Mouse (Mus musculus): ENCODE data around the gene Bcl9l. TPM values are rescaled to one million over a fixed set of nuclear protein-coding genes. Genes with fewer than 3 reads are reported as not detected.
"Not testable (repeated sequence)": the region's sequence is repeated elsewhere in the genome, so short reads cannot be mapped to it uniquely, and the experiment has no call there.

The Bcl9l gene
- total RNA-seq (2015; ENCODE audit: low replicate concordance) = 0.77 and 0.84 TPM in 2 replicates
- total RNA-seq (2017; ENCODE audit: low replicate concordance) = 0.42 and 2.8 TPM in 2 replicates

GRCm38 (mm10) chr9:44482552-44482951 lies at the start of gene Bcl9l:
TSS of gene Bcl9l (plus strand) at chr9:44482825.
- ATAC-seq (replicated peaks; ENCODE audit: low FRiP score, poor library complexity, severe bottlenecking) = no peak

DNA sequence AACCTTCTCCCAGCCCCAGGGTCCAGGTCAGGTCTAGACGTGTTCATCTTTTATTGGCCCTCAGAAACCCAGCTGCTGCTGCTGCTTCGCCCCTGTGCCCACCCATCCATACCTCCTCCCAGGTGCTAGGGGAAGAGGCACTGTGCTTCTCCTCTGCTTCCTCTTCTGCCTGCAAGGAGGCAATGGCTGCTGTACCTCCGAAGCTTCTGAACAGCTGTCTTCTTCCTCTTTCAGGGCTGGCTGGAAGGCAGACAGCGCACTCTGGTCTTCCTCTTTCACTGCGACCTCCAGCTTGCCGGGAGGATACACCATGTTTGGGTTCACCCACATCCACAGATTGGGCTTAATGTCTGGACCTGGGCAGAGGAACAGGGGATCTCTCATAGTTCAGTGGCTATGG lies 46.9 kb upstream of the Bcl9l start:
- no peak for ATAC-seq (replicated peaks; ENCODE audit: low FRiP score, poor library complexity, severe bottlenecking)

- no peak for ATAC-seq (replicated peaks; ENCODE audit: low FRiP score, poor library complexity, severe bottlenecking)
Observed at GRCm38 (mm10) chr9:44440961-44441360, 41.7 kb upstream of the Bcl9l start, which contains the start of gene Foxr1. TSS of gene Foxr1 (minus strand) at chr9:44441136.

DNA sequence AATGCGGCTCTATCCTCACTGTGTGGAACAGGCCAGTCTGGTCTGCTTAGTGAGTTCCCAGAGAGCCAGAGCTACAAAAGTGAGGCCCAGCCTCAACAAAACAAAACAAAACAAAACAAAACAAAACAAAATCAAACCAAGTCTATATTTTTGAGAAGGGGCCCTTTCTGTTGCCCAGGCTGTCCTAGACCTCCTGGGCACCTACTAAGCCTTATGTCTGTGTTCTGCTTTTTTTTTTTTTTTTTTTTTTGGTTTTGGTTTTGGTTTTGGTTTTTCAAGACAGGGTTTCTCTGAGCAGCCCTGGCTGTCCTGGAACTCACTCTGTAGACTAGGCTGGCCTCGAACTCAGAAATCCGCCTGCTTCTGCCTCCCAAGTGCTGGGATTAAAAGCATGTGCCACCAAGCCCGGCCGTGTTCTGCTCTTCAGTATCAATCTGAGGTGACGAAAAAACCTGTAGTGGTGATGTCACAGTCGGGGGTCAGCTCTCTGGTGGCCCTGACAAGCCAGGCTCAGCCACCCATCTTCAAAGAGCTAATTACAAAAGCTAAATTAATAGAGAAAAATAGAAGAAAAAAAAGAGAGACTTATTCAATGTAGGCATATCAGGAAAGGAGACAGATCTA lies 38.1 kb upstream of the Bcl9l start:
- ATAC-seq (replicated peaks; ENCODE audit: low FRiP score, poor library complexity, severe bottlenecking) = not testable (repeated sequence)

DNA sequence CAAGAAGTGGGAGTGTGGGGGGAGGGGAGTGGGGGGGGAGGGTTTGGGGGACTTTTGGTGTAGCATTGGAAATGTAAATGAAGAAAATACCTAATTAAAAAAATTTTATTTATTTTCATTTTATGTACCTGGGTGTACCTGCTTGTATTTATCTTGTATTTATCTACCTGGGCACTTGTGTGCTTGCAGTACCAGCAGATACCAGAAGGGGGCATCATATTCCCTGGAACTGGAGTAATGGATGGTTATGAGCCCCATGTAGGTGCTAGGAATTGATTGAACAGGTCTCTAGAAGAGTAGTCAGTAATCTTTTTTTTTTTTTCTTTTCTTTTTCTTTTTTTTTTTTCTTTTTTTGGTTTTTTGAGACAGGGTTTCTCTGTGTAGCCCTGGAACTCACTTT lies 32.2 kb upstream of the Bcl9l start:
- no peak for ATAC-seq (replicated peaks; ENCODE audit: low FRiP score, poor library complexity, severe bottlenecking)

GRCm38 (mm10) chr9:44454132-44454890 lies 28.3 kb upstream of the Bcl9l start:
- peak; percentile 75 for ATAC-seq (replicated peaks; ENCODE audit: low FRiP score, poor library complexity, severe bottlenecking)

DNA sequence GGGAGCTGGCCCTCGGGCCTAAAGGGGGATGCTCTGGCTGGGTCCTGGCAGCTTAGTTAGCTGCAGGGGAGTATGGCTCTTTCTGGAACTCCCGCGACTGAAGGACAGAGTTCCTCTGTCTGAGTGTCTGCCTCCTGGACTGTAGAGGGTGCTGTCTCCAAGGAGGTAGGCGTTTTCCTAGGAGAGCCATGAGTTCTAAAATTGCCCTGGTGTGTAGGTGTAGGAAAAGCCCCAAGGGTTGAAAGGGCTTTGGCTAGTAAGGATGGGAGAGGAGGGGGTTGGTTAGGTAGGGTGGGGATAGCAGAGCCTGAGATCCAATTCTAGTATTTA lies 27.8 kb upstream of the Bcl9l start, which contains the start of gene Upk2:
Gene Upk2, minus strand, starts transcription at position 86 of the 330 bp plus-strand sequence.
- no peak for ATAC-seq (replicated peaks; ENCODE audit: low FRiP score, poor library complexity, severe bottlenecking)

- no peak for ATAC-seq (replicated peaks; ENCODE audit: low FRiP score, poor library complexity, severe bottlenecking)
Observed at GRCm38 (mm10) chr9:44457035-44457742, 25.4 kb upstream of the Bcl9l start.

GRCm38 (mm10) chr9:44461950-44462349 lies 20.7 kb upstream of the Bcl9l start:
- no peak for ATAC-seq (replicated peaks; ENCODE audit: low FRiP score, poor library complexity, severe bottlenecking)

- no peak for ATAC-seq (replicated peaks; ENCODE audit: low FRiP score, poor library complexity, severe bottlenecking)
Observed at GRCm38 (mm10) chr9:44468224-44468623, 14.4 kb upstream of the Bcl9l start.

GRCm38 (mm10) chr9:44468800-44469199 lies 13.8 kb upstream of the Bcl9l start:
- ATAC-seq (replicated peaks; ENCODE audit: low FRiP score, poor library complexity, severe bottlenecking) = no peak

- no peak for ATAC-seq (replicated peaks; ENCODE audit: low FRiP score, poor library complexity, severe bottlenecking)
Observed at GRCm38 (mm10) chr9:44473184-44473583, 9.4 kb upstream of the Bcl9l start.

- ATAC-seq (replicated peaks; ENCODE audit: low FRiP score, poor library complexity, severe bottlenecking) = no peak
Observed at GRCm38 (mm10) chr9:44474327-44474726, 8.3 kb upstream of the Bcl9l start.

- ATAC-seq (replicated peaks; ENCODE audit: low FRiP score, poor library complexity, severe bottlenecking) = no peak
Observed at GRCm38 (mm10) chr9:44475936-44476335, 6.7 kb upstream of the Bcl9l start.

DNA sequence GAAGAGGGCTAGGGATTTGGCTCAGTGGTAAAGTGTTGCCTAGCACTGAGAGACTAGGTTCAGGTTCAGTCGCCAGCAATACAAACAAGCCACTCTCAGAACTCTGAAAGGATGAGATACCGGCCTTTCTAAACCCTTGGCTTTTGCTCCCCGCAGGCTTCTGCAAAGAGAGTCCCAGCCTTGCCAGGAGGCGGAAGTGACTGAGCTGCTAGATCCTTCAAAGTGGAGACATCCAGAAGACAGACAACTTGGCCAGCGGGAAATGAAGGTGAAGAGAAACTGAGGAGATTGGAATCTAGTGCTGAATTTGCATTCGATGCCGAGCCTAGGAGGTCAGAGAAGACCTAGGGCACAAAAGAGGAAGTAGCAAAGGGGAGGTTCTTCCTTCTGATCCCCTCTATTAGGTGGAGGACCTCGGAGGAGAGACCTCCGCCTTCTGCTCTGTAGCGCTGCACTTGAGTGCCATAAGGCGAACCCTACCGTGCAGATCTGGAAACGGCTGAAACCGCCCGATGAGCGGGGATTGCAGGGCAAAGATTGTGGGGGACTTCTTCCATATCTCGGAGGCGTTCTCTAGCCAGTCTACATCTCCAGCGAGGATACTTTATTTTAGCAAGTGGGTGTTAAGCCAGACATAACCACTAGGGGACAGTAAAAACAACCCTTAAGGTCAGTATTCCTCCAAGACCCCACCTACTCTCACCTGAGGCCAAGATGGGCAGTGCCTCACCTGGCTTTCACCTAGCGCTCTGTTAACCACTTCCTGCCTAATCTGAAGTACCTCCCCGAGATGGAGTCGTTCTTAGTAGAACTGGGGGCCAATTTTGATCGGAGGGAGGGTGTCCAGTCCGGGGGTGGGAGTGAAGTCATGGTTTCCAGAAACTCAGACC lies 5.0 kb upstream of the Bcl9l start:
- peak; percentile 58 for ATAC-seq (replicated peaks; ENCODE audit: low FRiP score, poor library complexity, severe bottlenecking)

DNA sequence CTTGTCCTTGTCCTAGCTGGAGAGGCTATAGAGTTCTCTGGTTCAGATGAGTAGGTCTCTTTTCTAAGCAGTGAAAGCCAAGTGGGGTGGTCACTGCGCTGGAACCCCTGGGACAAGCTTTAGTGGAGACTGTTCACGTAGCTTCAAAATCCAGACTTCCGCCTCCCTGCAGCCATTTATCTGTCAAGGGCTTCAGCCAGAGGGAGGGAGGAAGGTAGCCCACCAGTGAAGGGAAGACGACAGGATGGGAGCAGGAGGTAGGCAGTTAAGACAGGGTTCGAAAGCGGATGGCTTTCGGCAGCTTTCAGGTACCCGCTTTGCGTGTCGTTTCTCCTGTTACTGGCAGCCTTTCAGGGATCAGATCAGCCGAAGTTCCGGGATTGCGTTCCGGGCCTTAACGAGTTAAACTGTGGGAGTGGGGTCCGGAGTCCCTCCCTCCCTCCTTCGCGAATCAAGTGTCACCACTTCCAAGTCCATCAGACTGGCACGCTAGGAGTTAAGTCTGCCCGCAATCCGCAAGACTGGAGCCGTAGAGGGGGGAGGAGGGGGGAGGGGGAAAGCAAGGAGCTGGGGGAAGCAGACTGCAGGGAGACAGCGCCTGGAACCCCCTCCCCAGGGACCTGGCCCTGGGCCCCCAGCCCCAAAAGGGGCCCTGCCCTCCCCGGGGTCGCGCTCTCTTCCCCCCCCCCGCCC lies 4.2 kb upstream of the Bcl9l start:
- no peak for ATAC-seq (replicated peaks; ENCODE audit: low FRiP score, poor library complexity, severe bottlenecking)

GRCm38 (mm10) chr9:44478959-44479605 lies 3.5 kb upstream of the Bcl9l start:
- ATAC-seq (replicated peaks; ENCODE audit: low FRiP score, poor library complexity, severe bottlenecking) = no peak

GRCm38 (mm10) chr9:44479628-44480428 lies 2.8 kb upstream of the Bcl9l start:
- peak; percentile 76 for ATAC-seq (replicated peaks; ENCODE audit: low FRiP score, poor library complexity, severe bottlenecking)
